Mouse (Mus musculus) neural tube, embryonic 11.5 days (tissue): ENCODE measurements at regions not wholly inside any gene's neighbourhood (a gene's known extent, or its start where the extent isn't known, plus 50 kb on each side); places are given as distances from the start of the nearest gene placed in this dataset.
"Not testable (repeated sequence)": the region's sequence is repeated elsewhere in the genome, so short reads cannot be mapped to it uniquely, and the experiment has no call there.

ENCODE experiments used
- ATAC-seq: fragments of 200-750 bp; cut with Nextera tagmentation; 2 replicates; pipeline ENCODE4 v1.8.0; 2017; ENCODE audit warnings: moderate number of reproducible peaks, mild to moderate bottlenecking, moderate TSS enrichment, moderate library complexity; ENCODE audit not compliant: insufficient read depth, low FRiP score, low TSS enrichment
- DNase-seq: peaks from one replicate; pipeline ENCODE4 v3.0.0-alpha.2; 2015; ENCODE audit warnings: low spot score
- H3K27ac ChIP-seq: fragments of 300-500 bp; sonication (generic); 2 replicates; pipeline ENCODE4 v1.5.1; 2014; ENCODE audit warnings: low read depth, mild to moderate bottlenecking, low read length
- H3K27me3 ChIP-seq: fragments of 300-500 bp; sonication (generic); 2 replicates; pipeline ENCODE4 v1.6.1; 2014; ENCODE audit warnings: mild to moderate bottlenecking, low read length, mixed read lengths; ENCODE audit not compliant: control insufficient read depth, insufficient read depth
- H3K36me3 ChIP-seq: fragments of 300-500 bp; sonication (generic); 2 replicates; pipeline ENCODE4 v1.6.1; 2014; ENCODE audit warnings: mild to moderate bottlenecking, low read length, moderate library complexity, mixed read lengths; ENCODE audit not compliant: control insufficient read depth, insufficient read depth
- H3K4me1 ChIP-seq: fragments of 300-500 bp; sonication (generic); 2 replicates; pipeline ENCODE4 v1.6.1; 2014; ENCODE audit warnings: low read length, mixed read lengths; ENCODE audit not compliant: control insufficient read depth, insufficient read depth
- H3K4me2 ChIP-seq: fragments of 300-500 bp; sonication (generic); 2 replicates; pipeline ENCODE4 v1.6.1; 2014; ENCODE audit warnings: low read depth, mild to moderate bottlenecking, moderate library complexity
- H3K4me3 ChIP-seq: fragments of 300-500 bp; sonication (generic); 2 replicates; pipeline ENCODE4 v1.5.1; 2014; ENCODE audit warnings: low read depth, low read length
- H3K9ac ChIP-seq: fragments of 300-500 bp; sonication (generic); 2 replicates; pipeline ENCODE4 v1.6.1; 2014; ENCODE audit warnings: mild to moderate bottlenecking, low read length
- H3K9me3 ChIP-seq: fragments of 300-500 bp; sonication (generic); 2 replicates; pipeline ENCODE4 v1.6.1; 2016; ENCODE audit warnings: low read length; ENCODE audit not compliant: control insufficient read depth
- WGBS: fragments of 180-500 bp; shearing (Covaris S2); extraction: QIAGEN DNeasy Blood & Tissue Kit; methylation state at CpG from one replicate; pipeline ENCODE4 v1.1.7; 2014; 5-methylcytosine and 5-hydroxymethylcytosine counted together

GRCm38 (mm10) chr13:66802558-66802957, 102.2 kb upstream of the Gm10767 start:
- not testable (repeated sequence) for H3K9me3 ChIP-seq, DNase-seq, H3K27ac ChIP-seq, H3K27me3 ChIP-seq, H3K4me3 ChIP-seq, H3K36me3 ChIP-seq, H3K4me1 ChIP-seq, H3K9ac ChIP-seq, ATAC-seq, H3K4me2 ChIP-seq
- 84% methylated on average over 3 of the region's 3 CpGs for WGBS

- H3K27me3 ChIP-seq, H3K4me3 ChIP-seq, H3K27ac ChIP-seq, H3K9ac ChIP-seq, H3K36me3 ChIP-seq, ATAC-seq, H3K4me1 ChIP-seq, H3K9me3 ChIP-seq, DNase-seq: not testable (repeated sequence)
- H3K4me2 ChIP-seq, result peak overlapping the region; percentile 7; the same call in 1 of the 2 replicates
- 9% methylated on average over 23 of the region's 30 CpGs for WGBS
Measured at GRCm38 (mm10) chr13:66807661-66808060, 97.1 kb upstream of the Gm10767 start.
